Mouse (Mus musculus): ENCODE measurements around the gene Arap1. TPM values are rescaled to one million over a fixed set of nuclear protein-coding genes. Genes with fewer than 3 reads are reported as not detected.
A peak's percentile ranks its signal among the peaks of the same experiment; 100 is the strongest.

Arap1 gene
- polyA plus RNA-seq, 1 experiment from 2014 or later, result 9.7 TPM

- no peak overlapping the region for H3K9ac ChIP-seq (replicated peaks)
- 78% methylated on average over 7 of the region's 7 CpGs for WGBS
- H3K4me1 ChIP-seq, result peaks cover 6% of the 10 kb centered on the region; the same call in 1 of the 2 replicates
- no peaks in the 10 kb centered on the region for H3K27me3 ChIP-seq (replicated peaks)
- H3K4me2 ChIP-seq, result no peak overlapping the region
- no peak for ATAC-seq (ENCODE audit: low FRiP score)
- no peak overlapping the region for H3K4me3 ChIP-seq (replicated peaks)
- H3K36me3 ChIP-seq, result no peaks in the 10 kb centered on the region
- no peaks in the 10 kb centered on the region for H3K9me3 ChIP-seq (replicated peaks)
- no peak overlapping the region for H3K27ac ChIP-seq (replicated peaks)
These were observed 21.8 kb downstream of the Arap1 start for GRCm38 (mm10) chr7:101369666-101370065.

- H3K27me3 ChIP-seq (replicated peaks), result no peaks in the 10 kb centered on the region
- ATAC-seq (ENCODE audit: low FRiP score), result no peak
- no peak overlapping the region for H3K9ac ChIP-seq (replicated peaks)
These were observed 25.2 kb downstream of the Arap1 start for GRCm38 (mm10) chr7:101373082-101373481.

GRCm38 (mm10) chr7:101374155-101374554 lies 26.3 kb downstream of the Arap1 start:
- no peaks in the 10 kb centered on the region for H3K9me3 ChIP-seq (replicated peaks)
- H3K36me3 ChIP-seq, result no peaks in the 10 kb centered on the region
- H3K4me2 ChIP-seq, result no peak overlapping the region
- peak; percentile 53; the same call in 1 of the 2 replicates for ATAC-seq (ENCODE audit: low FRiP score)
- H3K4me1 ChIP-seq, result peaks cover 19% of the 10 kb centered on the region
- H3K27ac ChIP-seq (replicated peaks), result no peak overlapping the region
- no peak overlapping the region for H3K9ac ChIP-seq (replicated peaks)
- H3K27me3 ChIP-seq (replicated peaks), result no peaks in the 10 kb centered on the region
- H3K4me3 ChIP-seq (replicated peaks), result no peak overlapping the region

More at GRCm38 (mm10) chr7:101373082-101373481, 25.2 kb downstream of the Arap1 start:
- no peak overlapping the region for H3K4me3 ChIP-seq (replicated peaks)
- H3K4me2 ChIP-seq, result no peak overlapping the region
- peaks cover 22% of the 10 kb centered on the region for H3K4me1 ChIP-seq
- H3K27ac ChIP-seq (replicated peaks), result no peak overlapping the region
- WGBS, result 90% methylated on average over 25 of the region's 26 CpGs
- H3K36me3 ChIP-seq, result no peaks in the 10 kb centered on the region
- H3K9me3 ChIP-seq (replicated peaks), result no peaks in the 10 kb centered on the region

GRCm38 (mm10) chr7:101376701-101377340 lies 29.0 kb downstream of the Arap1 start:
- Histone ChIP-seq H3K4me3 (replicated peaks) (no peak overlapping the region), H3K9me3 (replicated peaks) (no peaks in the 10 kb centered on the region), H3K4me1 (peaks cover 19% of the 10 kb centered on the region), H3K9ac (replicated peaks) (no peak overlapping the region), H3K27ac (replicated peaks) (no peak overlapping the region; the same call in 1 of the 2 replicates), H3K27me3 (replicated peaks) (no peaks in the 10 kb centered on the region), H3K36me3 (no peaks in the 10 kb centered on the region), H3K4me2 (no peak overlapping the region)
- peak; percentile 51 for ATAC-seq (ENCODE audit: low FRiP score)
- 41% methylated on average over 10 of the region's 10 CpGs for WGBS

GRCm38 (mm10) chr7:101377741-101378262 lies 29.9 kb downstream of the Arap1 start:
- Histone ChIP-seq H3K27me3 (replicated peaks) (no peaks in the 10 kb centered on the region), H3K4me1 (peaks cover 23% of the 10 kb centered on the region), H3K9ac (replicated peaks) (no peak overlapping the region), H3K4me2 (peak overlapping the region; percentile 25), H3K9me3 (replicated peaks) (no peaks in the 10 kb centered on the region), H3K4me3 (replicated peaks) (no peak overlapping the region), H3K36me3 (no peaks in the 10 kb centered on the region), H3K27ac (replicated peaks) (no peak overlapping the region)
- 33% methylated on average over 7 of the region's 7 CpGs for WGBS
- peak; percentile 29; the same call in 1 of the 2 replicates for ATAC-seq (ENCODE audit: low FRiP score)

GRCm38 (mm10) chr7:101378285-101378684 lies 30.4 kb downstream of the Arap1 start:
- Histone ChIP-seq H3K4me1 (peaks cover 23% of the 10 kb centered on the region), H3K27me3 (replicated peaks) (no peaks in the 10 kb centered on the region), H3K9ac (replicated peaks) (no peak overlapping the region), H3K9me3 (replicated peaks) (no peaks in the 10 kb centered on the region), H3K4me3 (replicated peaks) (no peak overlapping the region), H3K4me2 (peak overlapping the region; percentile 25; the same call in 1 of the 2 replicates), H3K27ac (replicated peaks) (no peak overlapping the region), H3K36me3 (no peaks in the 10 kb centered on the region)
- ATAC-seq (ENCODE audit: low FRiP score), result no peak
- 67% methylated on average over 3 of the region's 3 CpGs for WGBS

GRCm38 (mm10) chr7:101378796-101379465 lies 31.1 kb downstream of the Arap1 start:
- H3K9ac ChIP-seq (replicated peaks), result no peak overlapping the region
- H3K4me1 ChIP-seq, result peaks cover 21% of the 10 kb centered on the region
- H3K4me2 ChIP-seq, result 0 out of 2 replicates have a peak overlapping the region, but pooled peaks have one; percentile 25
- no peak overlapping the region for H3K27ac ChIP-seq (replicated peaks)
- H3K27me3 ChIP-seq (replicated peaks), result no peaks in the 10 kb centered on the region
- H3K36me3 ChIP-seq, result no peaks in the 10 kb centered on the region
- no peaks in the 10 kb centered on the region for H3K9me3 ChIP-seq (replicated peaks)
- WGBS, result 61% methylated on average over 5 of the region's 5 CpGs
- ATAC-seq (ENCODE audit: low FRiP score), result no peak
- H3K4me3 ChIP-seq (replicated peaks), result no peak overlapping the region

GRCm38 (mm10) chr7:101379732-101380131 lies 31.9 kb downstream of the Arap1 start:
- Histone ChIP-seq H3K27me3 (replicated peaks) (no peaks in the 10 kb centered on the region), H3K36me3 (no peaks in the 10 kb centered on the region), H3K4me3 (replicated peaks) (no peak overlapping the region), H3K27ac (replicated peaks) (no peak overlapping the region), H3K4me2 (no peak overlapping the region), H3K4me1 (peaks cover 20% of the 10 kb centered on the region), H3K9me3 (replicated peaks) (no peaks in the 10 kb centered on the region), H3K9ac (replicated peaks) (no peak overlapping the region)
- ATAC-seq (ENCODE audit: low FRiP score), result no peak
- WGBS, result 70% methylated on average over 2 of the region's 2 CpGs

GRCm38 (mm10) chr7:101381512-101381911 lies 33.6 kb downstream of the Arap1 start:
- no peaks in the 10 kb centered on the region for H3K9me3 ChIP-seq (replicated peaks)
- no peaks in the 10 kb centered on the region for H3K27me3 ChIP-seq (replicated peaks)
- H3K4me2 ChIP-seq, result no peak overlapping the region
- H3K4me1 ChIP-seq, result peaks cover 19% of the 10 kb centered on the region
- WGBS, result 85% methylated on average over 6 of the region's 6 CpGs
- no peak for ATAC-seq (ENCODE audit: low FRiP score)
- no peak overlapping the region for H3K4me3 ChIP-seq (replicated peaks)
- no peak overlapping the region for H3K9ac ChIP-seq (replicated peaks)
- no peak overlapping the region for H3K27ac ChIP-seq (replicated peaks)
- H3K36me3 ChIP-seq, result no peaks in the 10 kb centered on the region

- H3K9ac ChIP-seq (replicated peaks), result no peak overlapping the region
- WGBS, result 57% methylated on average over 8 of the region's 8 CpGs
These were observed 34.5 kb downstream of the Arap1 start for GRCm38 (mm10) chr7:101382378-101382777.

GRCm38 (mm10) chr7:101383756-101384155 lies 35.9 kb downstream of the Arap1 start:
- Histone ChIP-seq H3K9me3 (replicated peaks) (no peaks in the 10 kb centered on the region), H3K27me3 (replicated peaks) (no peaks in the 10 kb centered on the region), H3K4me1 (peaks cover 4% of the 10 kb centered on the region; the same call in 1 of the 2 replicates), H3K27ac (replicated peaks) (no peak overlapping the region), H3K4me2 (no peak overlapping the region), H3K36me3 (no peaks in the 10 kb centered on the region), H3K9ac (replicated peaks) (no peak overlapping the region), H3K4me3 (replicated peaks) (no peak overlapping the region)
- no peak for ATAC-seq (ENCODE audit: low FRiP score)
- WGBS, result 75% methylated on average over 3 of the region's 3 CpGs

More at GRCm38 (mm10) chr7:101382378-101382777, 34.5 kb downstream of the Arap1 start:
- Histone ChIP-seq H3K9me3 (replicated peaks) (no peaks in the 10 kb centered on the region), H3K27ac (replicated peaks) (no peak overlapping the region), H3K4me3 (replicated peaks) (no peak overlapping the region), H3K27me3 (replicated peaks) (no peaks in the 10 kb centered on the region), H3K4me1 (peaks cover 10% of the 10 kb centered on the region), H3K36me3 (no peaks in the 10 kb centered on the region), H3K4me2 (no peak overlapping the region)
- ATAC-seq (ENCODE audit: low FRiP score), result no peak

GRCm38 (mm10) chr7:101384931-101385330 lies 37.1 kb downstream of the Arap1 start:
- Histone ChIP-seq H3K27ac (replicated peaks) (no peak overlapping the region), H3K27me3 (replicated peaks) (no peaks in the 10 kb centered on the region), H3K9ac (replicated peaks) (no peak overlapping the region), H3K4me3 (replicated peaks) (no peak overlapping the region), H3K4me1 (peaks cover 4% of the 10 kb centered on the region; the same call in 1 of the 2 replicates), H3K36me3 (no peaks in the 10 kb centered on the region), H3K9me3 (replicated peaks) (no peaks in the 10 kb centered on the region), H3K4me2 (no peak overlapping the region)
- ATAC-seq (ENCODE audit: low FRiP score), result no peak
- WGBS, result 72% methylated on average over 10 of the region's 10 CpGs
